Mouse (Mus musculus) adrenal gland, adult 8-10 months (tissue): ENCODE measurements around the gene Cyp1a1. TPM values are rescaled to one million over a fixed set of nuclear protein-coding genes. Genes with fewer than 3 reads are reported as not detected.

Experiments
- DNase-seq: peaks from one replicate; pipeline ENCODE4 v3.0.0; 2022
- total RNA-seq, 4 experiments: library from RNA; stranded (reverse); gene quantifications; 2 replicates each; pipeline ENCODE4 v1.2.4; 2022

Cyp1a1 gene
- total RNA-seq, 4 experiments from 2014 or later, result 0.11 to 0.49 TPM; not detected in 2

DNA sequence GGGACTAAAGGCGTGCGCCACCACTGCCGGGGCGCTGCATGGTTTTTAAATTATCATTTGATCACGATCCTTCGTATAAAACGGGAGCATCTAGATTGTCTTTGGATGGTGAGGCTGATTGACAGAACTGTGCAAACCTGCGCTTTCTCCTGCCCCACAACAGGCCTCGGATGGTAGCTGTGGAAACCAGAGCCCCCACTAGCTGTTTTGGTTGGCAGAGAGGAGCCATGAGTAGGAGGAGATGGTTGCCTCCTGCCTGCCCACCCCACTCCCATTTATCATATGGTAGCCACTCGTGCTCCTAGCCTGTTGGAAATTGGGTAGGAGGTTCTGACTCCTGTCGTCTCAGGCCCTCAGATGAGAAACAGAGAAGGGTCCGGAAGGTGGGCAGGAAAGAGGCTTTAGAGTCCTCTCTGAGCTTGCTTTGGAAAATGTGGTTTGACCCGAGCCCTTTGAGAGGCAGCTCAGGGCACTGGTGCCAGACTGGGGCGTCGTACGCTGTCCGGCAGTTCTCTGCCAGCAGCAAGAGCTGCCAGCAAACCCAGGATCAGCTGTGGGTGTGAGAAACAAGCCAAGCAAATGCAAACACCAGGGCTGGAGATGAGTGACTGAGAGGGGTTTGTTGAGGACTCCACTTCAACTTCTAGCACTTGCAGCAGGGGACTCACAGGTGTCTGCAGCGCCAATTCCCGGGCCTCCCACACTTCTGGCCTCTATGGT lies 30.9 kb upstream of the Cyp1a1 start:
- DNase-seq, result no peak

DNA sequence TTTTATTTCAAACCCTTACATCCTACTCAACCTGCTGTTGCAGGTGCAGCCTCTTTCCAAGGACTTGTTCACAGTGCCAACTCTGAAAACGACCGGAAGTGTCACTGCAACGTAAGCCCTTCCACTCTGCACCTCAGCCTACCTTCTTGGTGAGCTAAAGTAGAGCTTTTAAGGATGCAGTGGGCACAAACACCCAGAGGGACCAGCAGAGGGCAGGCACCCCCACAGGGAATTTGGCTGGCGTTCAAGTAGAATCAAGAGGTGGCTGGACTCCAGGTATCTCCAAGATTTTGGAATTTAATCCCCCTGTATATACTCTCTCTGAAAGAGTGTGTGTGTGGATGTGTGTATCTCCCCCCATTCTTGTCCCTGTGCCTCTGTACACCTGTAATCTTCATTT lies 29.9 kb upstream of the Cyp1a1 start:
- DNase-seq, result no peak

- DNase-seq, result no peak
Observed at GRCm38 (mm10) chr9:57658970-57659369, 28.8 kb upstream of the Cyp1a1 start.

GRCm38 (mm10) chr9:57659774-57660173 lies 28.0 kb upstream of the Cyp1a1 start:
- DNase-seq, result peak; percentile 68

GRCm38 (mm10) chr9:57660501-57660900 lies 27.2 kb upstream of the Cyp1a1 start:
- DNase-seq, result no peak

GRCm38 (mm10) chr9:57661552-57661951 lies 26.2 kb upstream of the Cyp1a1 start:
- no peak for DNase-seq

- no peak for DNase-seq
Observed at GRCm38 (mm10) chr9:57664616-57665015, 23.1 kb upstream of the Cyp1a1 start.

DNA sequence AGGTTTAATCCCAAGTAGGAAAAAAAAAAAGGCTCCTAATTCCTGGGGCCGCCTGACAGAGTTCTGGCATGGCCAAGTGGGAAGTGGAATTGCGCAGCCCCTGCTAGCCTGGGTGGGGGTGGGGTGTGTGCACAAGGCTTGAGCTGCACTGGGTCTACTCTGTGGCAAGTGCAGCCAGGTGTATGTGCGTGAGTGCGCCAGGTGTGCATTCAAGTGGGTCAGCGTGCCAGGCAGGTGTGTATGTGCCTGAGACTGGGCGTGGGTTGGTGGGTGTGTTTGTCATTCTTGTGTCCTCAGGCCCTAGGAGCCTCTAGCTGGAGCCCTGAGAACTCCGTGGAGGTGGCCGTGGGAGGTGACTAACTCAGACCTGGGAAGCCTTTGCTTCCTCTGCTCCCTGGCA lies 21.2 kb upstream of the Cyp1a1 start:
- no peak for DNase-seq

DNA sequence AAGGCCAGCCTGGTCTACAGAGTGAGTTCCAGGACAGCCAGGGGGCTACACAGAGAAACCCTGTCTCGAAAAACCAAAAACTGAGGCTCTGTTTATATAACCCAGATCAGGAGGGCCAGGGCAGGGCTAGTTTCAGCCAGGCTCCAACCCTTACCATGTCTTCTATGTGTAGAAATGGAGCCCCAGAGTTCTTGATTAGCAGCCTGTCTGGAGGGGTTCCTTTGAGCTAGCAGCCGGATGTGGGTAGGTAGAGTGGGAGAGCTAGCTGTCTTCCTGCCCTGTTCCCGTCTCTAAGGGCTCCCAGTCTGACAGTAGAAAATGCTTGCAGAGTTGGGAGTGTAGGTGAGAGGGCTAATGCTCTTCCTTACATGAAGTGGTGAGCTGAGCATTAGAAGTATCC lies 20.6 kb upstream of the Cyp1a1 start:
- DNase-seq, result no peak

DNA sequence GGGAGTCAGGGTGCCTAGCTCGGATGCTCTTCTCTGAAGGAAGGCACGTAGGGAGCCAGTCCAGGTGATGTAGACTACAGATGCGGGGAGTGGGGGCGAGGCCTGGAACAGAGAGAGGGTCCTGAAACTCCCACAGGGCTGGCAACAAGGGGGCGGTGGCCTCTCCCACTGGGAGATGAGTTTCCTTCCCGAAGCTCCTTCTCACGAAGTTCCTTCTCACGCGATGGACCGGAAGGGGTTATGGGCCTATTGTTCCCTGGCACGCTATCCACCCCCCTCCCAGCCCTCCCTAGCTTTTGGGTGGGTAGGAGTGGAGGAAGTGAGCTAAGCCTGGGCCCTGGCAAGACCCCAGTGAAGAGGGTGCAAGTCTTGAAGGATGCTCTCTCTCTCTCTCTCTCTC lies 19.9 kb upstream of the Cyp1a1 start:
- no peak for DNase-seq

DNA sequence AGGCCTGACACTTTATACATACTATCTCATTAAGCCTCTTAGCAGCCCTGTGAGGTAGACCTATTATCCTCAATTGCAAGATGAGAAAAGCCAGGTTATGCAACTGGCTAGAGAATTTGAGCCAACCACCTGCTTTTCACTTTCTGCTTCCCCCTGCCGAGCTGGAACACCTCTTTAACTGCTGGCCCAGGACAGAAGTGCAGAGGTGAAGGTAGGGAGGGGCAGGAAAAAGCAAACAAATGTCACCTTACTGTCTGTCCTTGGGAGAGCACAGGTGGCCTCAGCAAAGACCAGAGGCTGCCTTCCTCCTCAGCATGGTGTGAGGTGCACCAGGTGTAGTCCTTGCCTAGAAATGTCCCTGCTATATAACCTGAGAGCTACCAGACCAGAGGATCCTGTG lies 19.5 kb upstream of the Cyp1a1 start:
- DNase-seq, result no peak

- no peak for DNase-seq
Observed at GRCm38 (mm10) chr9:57669566-57669965, 18.2 kb upstream of the Cyp1a1 start.

GRCm38 (mm10) chr9:57671037-57671436 lies 16.7 kb upstream of the Cyp1a1 start:
- no peak for DNase-seq

- no peak for DNase-seq
Observed at GRCm38 (mm10) chr9:57671500-57671899, 16.2 kb upstream of the Cyp1a1 start.

DNA sequence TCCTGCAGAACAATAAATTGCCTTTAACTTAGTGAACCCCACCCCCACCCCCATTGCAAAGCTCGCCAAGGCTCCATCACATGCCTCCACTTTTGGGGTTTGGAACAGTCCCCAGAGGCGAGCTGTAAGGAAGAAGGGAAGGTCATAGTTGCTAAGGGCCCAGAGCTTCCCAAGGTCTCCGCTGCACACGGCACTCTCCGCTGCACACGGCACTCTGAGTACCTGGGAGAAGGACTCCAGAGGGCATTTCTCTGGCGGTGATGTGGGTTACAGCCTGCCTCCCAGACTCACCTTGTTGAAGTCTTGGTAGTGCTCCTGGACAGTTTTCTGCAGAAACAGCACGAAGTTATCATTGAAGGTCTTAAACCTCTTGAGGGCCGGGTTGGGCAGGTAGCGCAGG lies 6.3 kb upstream of the Cyp1a1 start:
- DNase-seq, result no peak

DNA sequence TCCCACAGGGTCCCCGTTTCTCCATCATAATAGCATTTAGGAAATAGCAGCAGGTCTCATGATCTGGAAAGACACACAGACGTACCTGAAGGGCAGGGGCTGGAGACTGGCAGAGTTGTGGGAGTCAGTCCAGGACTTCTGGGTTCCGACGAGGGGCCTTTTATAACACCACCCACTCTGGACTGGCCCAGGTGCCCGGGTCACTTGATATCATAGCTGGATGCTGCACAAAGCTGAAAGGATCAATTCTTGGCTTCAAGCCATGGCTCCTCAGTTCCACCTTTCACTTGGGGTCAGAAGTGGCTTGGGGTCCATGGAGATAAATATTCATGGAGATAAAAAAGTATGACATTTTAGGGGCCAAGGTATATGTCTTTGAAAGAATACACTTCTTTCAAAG lies 4.2 kb upstream of the Cyp1a1 start, which contains the start of gene Cyp1a2:
Gene Cyp1a2, minus strand, starts transcription at position 184 of the 400 bp plus-strand sequence.
- DNase-seq, result no peak

DNA sequence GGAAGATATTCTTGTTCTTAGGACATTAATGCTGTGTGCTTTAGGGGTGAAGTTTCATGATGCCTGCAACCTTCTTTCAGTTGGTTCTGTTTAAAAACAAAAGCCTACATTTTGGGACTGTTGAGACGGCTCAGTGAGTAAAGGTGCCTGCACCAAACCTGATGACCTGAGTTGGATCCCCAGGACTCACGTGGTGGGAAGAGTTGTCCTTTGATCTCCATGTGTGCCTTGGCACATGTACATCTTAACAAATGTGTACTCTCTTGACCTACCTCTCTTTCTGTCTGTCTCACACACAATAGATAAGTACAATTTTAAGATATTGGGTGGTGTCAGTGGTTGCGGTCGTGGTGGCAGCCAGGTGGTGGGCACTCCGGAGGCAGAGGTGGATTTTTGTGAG lies 1.7 kb upstream of the Cyp1a1 start:
- DNase-seq, result no peak

DNA sequence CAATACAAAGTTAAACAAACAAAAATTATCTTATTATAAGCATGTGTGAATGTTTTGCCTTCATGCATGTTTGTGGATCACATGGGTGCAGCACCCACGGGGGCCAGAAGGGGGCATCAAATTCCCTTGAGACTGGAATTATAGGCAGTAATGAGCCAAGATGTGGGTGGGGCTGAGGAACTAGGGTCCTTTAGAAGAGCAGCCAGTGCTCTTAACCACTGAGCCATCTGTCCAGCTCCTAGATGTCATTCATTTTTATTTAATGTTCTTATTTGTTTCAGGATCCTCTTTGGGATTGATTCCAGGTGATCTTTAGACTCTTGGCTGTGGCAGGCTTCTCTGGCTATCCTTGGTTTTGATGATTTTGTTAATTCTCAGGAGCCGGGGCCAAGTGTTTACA lies 430 bp downstream of the Cyp1a1 start:
- no peak for DNase-seq

GRCm38 (mm10) chr9:57688606-57689005 lies 878 bp downstream of the Cyp1a1 start:
- no peak for DNase-seq

- no peak for DNase-seq
Observed at GRCm38 (mm10) chr9:57694108-57694507, 6.4 kb downstream of the Cyp1a1 start.

DNA sequence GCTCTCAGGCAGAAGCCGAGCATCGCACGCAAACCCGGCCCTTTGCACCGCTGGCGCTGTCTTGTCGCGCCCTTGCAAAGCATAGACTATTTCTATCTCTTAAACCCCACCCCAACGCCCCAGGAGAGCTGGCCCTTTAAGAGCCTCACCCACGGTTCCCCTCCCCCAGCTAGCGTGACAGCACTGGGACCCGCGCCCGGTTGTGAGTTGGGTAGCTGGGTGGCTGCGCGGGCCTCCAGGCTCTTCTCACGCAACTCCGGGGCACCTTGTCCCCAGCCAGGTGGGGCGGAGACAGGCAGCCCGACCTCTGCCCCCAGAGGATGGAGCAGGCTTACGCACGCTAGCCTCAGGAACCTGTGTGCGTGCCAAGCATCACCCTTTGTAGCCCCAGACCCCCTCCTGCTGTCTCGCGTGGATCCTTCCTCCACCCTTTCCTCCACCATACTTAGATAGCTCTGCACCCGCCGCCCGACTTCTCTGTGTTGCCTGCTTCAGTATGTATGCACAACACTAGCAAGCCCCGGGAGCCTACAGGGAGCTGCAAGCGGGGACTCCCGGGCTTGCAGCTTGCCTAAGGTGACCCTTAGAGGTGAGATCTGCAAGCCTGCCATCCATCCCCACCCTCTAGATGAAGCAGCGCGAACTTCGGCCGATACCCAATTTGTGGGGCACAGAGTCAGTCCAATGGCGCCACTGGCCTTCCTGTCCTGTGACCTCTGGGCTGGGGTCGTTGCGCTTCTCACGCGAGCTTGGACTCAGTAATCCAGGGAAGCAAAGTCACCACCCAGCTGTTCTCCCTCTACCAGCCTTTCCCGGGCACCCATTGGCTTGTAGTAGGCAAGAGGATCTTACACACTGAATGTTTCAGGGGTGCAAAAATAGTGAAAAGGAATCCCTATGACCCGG lies 8.9 kb downstream of the Cyp1a1 start:
- DNase-seq, result no peak

DNA sequence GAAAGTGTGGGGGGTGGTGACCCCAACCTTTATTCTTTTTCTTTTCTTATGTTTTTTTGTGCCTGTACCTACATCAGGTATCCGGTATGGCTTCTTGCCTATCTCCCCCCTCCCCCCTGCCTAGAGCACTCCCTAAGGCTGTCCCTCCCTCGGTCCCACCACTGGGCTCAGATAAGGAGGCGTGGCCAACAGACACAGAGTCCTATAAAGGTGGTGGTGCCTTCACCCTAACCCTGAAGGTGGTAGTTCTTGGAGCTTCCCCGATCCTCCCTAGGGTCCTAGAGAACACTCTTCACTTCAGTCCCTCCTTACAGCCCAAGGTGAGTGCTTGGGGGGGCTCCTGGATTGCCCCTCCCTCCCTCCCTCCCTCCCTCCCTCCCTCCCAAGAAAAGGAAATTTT lies 9.7 kb downstream of the Cyp1a1 start:
- no peak for DNase-seq

GRCm38 (mm10) chr9:57698466-57699150 lies 10.9 kb downstream of the Cyp1a1 start:
- no peak for DNase-seq
